12 mouse cellular contexts compared by ENCODE assay signal in the genomic region with DNA sequence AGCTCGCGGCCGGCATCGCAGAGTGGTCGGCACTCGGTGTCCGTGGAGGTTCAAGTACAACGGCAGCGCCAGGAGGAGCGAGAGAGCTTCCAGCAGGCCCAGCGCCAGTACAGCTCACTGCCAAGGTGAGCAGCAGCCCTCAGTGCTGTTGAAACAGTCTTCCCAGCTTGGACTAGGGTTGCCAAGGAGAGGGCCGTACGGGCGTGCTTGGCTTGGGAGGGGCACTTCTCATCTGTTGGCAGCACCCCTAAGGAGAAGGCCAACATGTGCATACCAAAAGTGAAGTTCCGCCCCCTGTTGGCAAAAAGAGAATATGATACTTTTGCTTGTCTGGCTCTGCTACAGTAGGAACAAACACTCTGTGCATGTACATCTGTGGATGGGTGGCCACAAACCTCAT.
DNase-seq lines count a peak whose midpoint lies in the region; ATAC-seq lines count a peak whose summit lies in the region.
"Had no signal": no experiment of that assay in that cellular context is flagged by ENCODE, and none has a peak within 500 bp of the region (broad histone marks: within the 10 kb centered on the region; RNA-seq: fewer than 3 reads in every experiment).

No protein-coding gene starts in this region.

- ATAC-seq in heart, embryonic 11.5 days (replicated peaks; ENCODE audit: insufficient number of reproducible peaks, low FRiP score, low TSS enrichment), result no peak
- ATAC-seq in erythroid progenitor cell, adult 5-6 weeks (replicated peaks; ENCODE audit: low FRiP score, poor library complexity, severe bottlenecking), result no peak
- ATAC-seq: CD4-positive, CD25-positive, alpha-beta regulatory T cell, adult 4 months had no signal

- 0 out of 2 replicates have a peak, but pooled peaks cover 4% of the 10 kb centered on the region for H3K36me3 ChIP-seq in heart, embryonic 11.5 days (ENCODE audit: control insufficient read depth, insufficient read depth, low read length)

- no peak overlapping the region for H3K9ac ChIP-seq in heart, embryonic 11.5 days (ENCODE audit: low read depth, low read length)
- H3K9ac ChIP-seq: liver, embryonic 14.5 days had no signal

- H3K4me2 ChIP-seq in heart, embryonic 11.5 days, result no peak overlapping the region

- peak; percentile 50 to 61 for DNase-seq in heart, adult 18-20 months
- peak; percentile 6 for DNase-seq in urinary bladder, postnatal 25 days (ENCODE audit: low spot score)
- DNase-seq in urinary bladder, adult 2 months (ENCODE audit: low spot score), result no peak
- DNase-seq in gastrocnemius, adult 8-10 months (ENCODE audit: low spot score in 2 of 2), result peak; percentile 43 to 62
- no peak for DNase-seq in kidney, postnatal 4 days
- DNase-seq in embryo, embryonic 11 days, result no peak
- DNase-seq: kidney, postnatal 25 days; thymus, adult 18-20 months had no signal

- 89% methylated on average over 15 of the region's 15 CpGs for WGBS in heart, embryonic 11.5 days (ENCODE audit: insufficient replicate concordance)

- H3K27me3 ChIP-seq in heart, embryonic 11.5 days (ENCODE audit: control insufficient read depth, insufficient read depth, low read length), result no peaks in the 10 kb centered on the region

- peaks cover 1% of the 10 kb centered on the region for H3K4me1 ChIP-seq in heart, embryonic 11.5 days (ENCODE audit: control insufficient read depth, insufficient read depth, low read length)

- H3K27ac ChIP-seq in heart, embryonic 11.5 days (ENCODE audit: low read depth, low read length), result no peak overlapping the region
- H3K27ac ChIP-seq: liver, embryonic 14.5 days had no signal

- no peak overlapping the region for H3K4me3 ChIP-seq in heart, embryonic 11.5 days (ENCODE audit: low read depth, low read length)

- H3K9me3 ChIP-seq in heart, embryonic 11.5 days (replicated peaks; ENCODE audit: control insufficient read depth, low read length), result no peaks in the 10 kb centered on the region

Comparison
In these comparisons a context has a peak if more than half of its experiments do, and no peak if none do; other contexts are left out.
1. DNase-seq: peak in heart, adult 18-20 months (2 of 2), urinary bladder, postnatal 25 days (single experiment) and gastrocnemius, adult 8-10 months (2 of 2); none in urinary bladder, adult 2 months (single experiment), kidney, postnatal 4 days (0 of 2) and embryo, embryonic 11 days (single experiment).